Mouse (Mus musculus): Measurements from ENCODE around the gene Pdia4.
"Not testable (repeated sequence)": the region's sequence is repeated elsewhere in the genome, so short reads cannot be mapped to it uniquely, and the experiment has no call there.

The Pdia4 gene

DNA sequence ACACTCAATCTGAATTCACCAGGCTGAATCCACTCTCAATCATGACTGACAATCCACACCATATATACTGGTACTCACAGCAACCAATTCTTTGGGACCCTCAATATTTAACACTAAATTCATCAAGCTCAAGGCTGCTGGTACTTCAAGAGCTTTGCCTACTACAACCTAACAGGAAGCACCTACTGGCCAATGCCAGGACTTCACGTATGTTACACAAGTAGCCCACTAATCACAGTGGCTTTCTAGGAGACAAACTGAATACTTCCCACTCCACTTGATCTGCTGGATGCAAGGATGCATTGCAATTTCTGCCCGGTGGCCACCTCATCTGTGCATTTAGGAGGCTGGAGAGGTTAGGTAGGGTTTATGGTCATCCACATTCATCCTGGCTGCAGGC lies 3.0 kb downstream of the Pdia4 start:
- DNase-seq, result no peak

DNA sequence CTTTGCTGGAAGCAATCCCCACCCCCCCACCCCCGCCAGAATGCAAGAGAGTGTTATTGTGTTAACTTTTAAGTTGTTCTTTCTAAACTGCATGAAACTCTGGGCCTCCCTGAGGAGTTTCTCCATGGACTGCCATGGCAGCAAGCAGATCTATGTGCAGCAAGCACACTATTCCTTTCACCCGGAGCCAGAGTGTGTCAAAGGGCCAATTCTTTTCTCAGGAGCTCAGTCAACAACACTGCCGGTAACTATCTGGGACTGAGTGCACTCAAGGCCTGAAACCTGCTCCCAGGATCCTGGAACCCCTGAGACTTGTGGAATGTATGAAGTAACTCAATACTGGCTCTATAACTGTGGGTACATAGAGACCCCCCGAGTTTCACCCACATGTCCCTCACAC lies 4.2 kb downstream of the Pdia4 start:
- no peak for DNase-seq

GRCm38 (mm10) chr6:47808545-47808944 lies 4.7 kb downstream of the Pdia4 start:
- no peak for DNase-seq

DNA sequence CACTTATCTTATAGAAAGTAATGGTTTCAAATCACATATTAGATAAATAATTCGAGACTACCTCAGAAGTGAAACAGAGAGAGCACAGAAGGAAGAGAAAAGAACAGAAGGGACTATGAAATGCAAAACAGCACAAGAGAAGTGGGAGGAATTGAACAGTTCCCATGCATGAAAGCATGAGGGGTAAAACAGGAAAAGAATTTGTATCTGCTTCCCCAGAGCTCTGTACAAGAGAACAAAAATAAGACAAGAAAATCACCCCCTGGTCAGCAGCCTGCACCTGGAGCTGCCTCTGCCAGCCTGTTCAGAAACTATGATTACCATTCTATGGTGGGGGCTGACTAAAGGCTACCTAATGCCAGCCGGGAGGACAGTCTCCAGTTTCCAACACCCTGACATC lies 5.8 kb downstream of the Pdia4 start:
- DNase-seq, result no peak

- DNase-seq, result no peak
Observed at GRCm38 (mm10) chr6:47805520-47805919, 7.7 kb downstream of the Pdia4 start.

DNA sequence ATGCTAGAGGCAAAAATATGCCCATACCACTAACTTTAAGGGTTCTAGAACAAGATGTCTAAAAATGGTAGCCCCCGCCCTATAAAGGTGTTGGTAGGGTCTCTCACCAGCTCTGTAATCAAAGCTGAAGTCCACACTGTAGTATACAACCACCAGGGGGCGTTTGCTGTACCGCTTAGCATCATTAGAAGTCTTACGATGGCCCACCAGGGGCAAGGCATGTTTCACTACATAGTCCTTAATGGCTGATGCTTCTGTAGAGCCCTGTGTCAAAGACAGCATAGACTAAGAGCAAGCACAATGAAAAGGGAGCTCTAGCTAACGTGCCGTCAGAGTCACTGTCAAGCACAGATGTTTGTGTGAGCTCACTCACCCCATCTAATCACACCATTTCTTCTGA lies 14.2 kb downstream of the Pdia4 start:
- DNase-seq, result peak; percentile 69

GRCm38 (mm10) chr6:47794106-47794830 lies 19.0 kb downstream of the Pdia4 start:
- peak; percentile 36 for DNase-seq

GRCm38 (mm10) chr6:47793284-47793683 lies 19.9 kb downstream of the Pdia4 start:
- DNase-seq, result no peak

DNA sequence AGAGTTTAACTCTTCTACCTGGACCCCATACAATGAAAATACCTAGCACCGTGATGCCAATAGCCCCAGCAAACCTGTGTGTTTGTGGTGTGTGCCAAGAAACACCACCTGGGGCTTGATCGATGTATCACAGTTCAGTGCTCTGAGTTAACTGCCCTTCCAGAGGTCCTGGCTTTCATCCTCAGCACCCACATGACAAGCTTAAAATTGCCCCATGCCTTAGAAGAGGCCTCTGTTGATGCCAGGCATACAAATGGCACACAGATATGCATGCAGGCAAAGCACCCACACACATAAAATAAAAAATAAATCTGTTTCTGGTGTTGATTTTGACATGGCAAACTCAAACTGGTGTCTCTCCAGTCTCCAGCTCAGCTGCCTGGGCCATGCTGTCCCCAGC lies 20.7 kb downstream of the Pdia4 start:
- no peak for DNase-seq

- peak; percentile 19 for DNase-seq
Observed at GRCm38 (mm10) chr6:47790745-47791144, 22.5 kb downstream of the Pdia4 start.

GRCm38 (mm10) chr6:47788821-47789220 lies 24.4 kb downstream of the Pdia4 start:
- no peak for DNase-seq

DNA sequence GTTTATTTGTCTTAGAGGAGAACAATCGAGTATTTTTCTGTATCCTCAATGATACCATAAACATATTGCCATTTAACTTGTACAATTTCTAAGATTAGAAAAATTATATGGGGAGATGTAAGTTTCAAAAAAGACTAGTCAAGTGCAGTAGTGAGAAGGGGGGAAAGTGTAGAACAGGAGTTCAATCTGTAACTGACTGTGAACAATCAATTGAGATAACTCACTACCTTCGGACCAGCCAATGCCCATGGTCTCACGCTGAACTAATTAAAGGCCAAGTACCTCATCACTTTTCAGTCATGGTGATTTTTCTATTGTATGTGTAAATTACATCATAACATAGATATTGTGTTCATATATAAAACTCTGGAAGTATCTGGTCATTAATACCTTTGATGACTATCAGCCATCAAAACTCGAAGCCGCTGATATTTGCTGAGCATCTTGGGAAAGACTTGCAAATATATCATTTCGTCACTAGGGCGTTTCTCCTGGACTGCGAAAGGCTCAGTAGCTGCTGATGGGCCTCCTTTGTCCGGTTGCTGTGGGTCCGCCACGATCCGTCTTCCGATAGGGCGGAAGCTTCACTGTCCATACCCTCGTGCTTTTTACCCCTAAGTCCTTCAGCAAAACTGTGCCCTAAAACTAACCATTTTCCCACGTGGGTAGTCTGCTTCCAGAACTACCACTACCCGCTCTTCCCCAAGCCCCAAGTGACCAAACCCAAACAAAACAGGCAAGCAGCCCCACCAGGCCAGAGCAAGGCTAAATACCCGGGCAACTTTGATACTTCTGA lies 25.1 kb downstream of the Pdia4 start:
- DNase-seq, result peak; percentile 70

- no peak for DNase-seq
Observed at GRCm38 (mm10) chr6:47784707-47785412, 28.4 kb downstream of the Pdia4 start.

GRCm38 (mm10) chr6:47781091-47781968 lies 31.9 kb downstream of the Pdia4 start:
- DNase-seq, result peak; percentile 52

GRCm38 (mm10) chr6:47780576-47781013 lies 32.6 kb downstream of the Pdia4 start:
- no peak for DNase-seq

DNA sequence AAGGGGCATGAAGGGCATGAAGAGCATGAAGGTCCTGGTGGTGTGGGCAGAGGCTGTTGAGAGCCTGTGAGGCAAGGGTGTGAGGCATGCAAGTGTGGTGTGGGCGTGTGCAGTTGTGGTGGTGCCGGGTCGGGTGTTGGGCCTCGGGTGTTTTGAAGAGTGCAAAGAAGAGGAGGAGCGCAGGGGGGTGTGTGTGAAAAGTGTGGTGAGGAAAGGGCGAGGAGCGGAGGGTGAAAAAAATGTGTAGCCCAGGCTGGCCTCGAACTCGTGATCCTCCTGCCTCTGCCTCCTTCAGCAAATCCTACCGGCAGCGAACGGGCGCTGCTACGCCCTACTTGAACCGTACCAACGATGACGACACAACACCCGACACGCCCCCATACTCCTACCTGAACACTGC lies 41.5 kb downstream of the Pdia4 start:
- DNase-seq, result peak; percentile 21

- not testable (repeated sequence) for DNase-seq
Observed at GRCm38 (mm10) chr6:47771113-47771512, 42.1 kb downstream of the Pdia4 start.

DNA sequence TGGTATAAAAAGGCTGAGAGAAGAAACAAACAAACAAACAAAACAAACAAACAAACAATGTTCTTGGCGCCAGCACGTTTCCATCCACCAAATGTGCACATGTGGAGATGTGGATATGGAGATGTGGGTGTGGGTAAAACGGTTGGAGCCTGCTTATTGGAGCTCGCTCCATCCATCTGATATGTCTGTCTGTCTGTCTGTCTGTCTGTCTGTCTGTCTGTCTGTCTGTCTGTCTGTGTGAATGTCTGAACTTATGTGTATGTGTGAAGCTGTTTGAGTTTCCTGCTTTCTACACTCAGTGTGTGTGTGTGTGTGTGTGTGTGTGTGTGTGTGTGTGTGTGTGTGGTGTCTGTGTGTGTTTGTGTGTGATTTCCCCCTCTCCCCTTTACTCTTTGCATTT lies 43.4 kb downstream of the Pdia4 start:
- not testable (repeated sequence) for DNase-seq

GRCm38 (mm10) chr6:47768520-47768919 lies 44.7 kb downstream of the Pdia4 start:
- not testable (repeated sequence) for DNase-seq

DNA sequence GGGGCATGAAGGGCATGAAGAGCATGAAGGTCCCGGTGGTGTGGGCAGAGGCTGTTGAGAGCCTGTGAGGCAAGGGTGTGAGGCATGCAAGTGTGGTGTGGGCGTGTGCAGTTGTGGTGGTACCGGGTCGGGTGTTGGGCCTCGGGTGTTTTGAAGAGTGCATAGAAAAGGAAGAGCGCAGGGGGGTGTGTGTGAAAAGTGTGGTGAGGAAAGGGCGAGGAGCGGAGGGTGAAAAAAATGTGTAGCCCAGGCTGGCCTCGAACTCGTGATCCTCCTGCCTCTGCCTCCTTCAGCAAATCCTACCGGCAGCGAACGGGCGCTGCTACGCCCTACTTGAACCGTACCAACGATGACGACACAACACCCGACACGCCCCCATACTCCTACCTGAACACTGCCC lies 45.9 kb downstream of the Pdia4 start:
- DNase-seq, result not testable (repeated sequence)

DNA sequence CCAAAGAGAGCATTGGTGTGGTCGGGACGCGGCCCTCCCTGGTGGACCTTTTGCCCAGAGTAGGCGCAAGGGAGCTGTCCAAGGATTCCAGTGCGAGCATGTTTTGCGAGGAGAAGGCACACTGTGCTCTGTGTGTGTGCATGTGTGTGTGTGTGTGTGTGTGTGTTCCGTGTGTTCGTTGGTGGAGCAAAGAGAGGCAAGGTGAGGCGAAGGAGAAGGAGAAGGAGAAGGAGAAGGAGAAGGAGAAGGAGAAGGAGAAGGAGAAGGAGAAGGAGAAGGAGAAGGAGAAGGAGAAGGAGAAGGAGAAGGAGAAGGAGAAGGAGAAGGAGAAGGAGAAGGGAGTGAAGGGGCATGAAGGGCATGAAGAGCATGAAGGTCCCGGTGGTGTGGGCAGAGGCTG lies 50.5 kb downstream of the Pdia4 start:
- not testable (repeated sequence) for DNase-seq

- not testable (repeated sequence) for DNase-seq
Observed at GRCm38 (mm10) chr6:47759406-47759805, 53.8 kb downstream of the Pdia4 start.

GRCm38 (mm10) chr6:47757849-47758248 lies 55.4 kb downstream of the Pdia4 start:
- DNase-seq, result peak; percentile 83

Data from thymus, postnatal 25 days (tissue).